Mouse (Mus musculus) liver, embryonic 13.5 days (tissue): ENCODE measurements around the gene Tfr2. TPM values are rescaled to one million over a fixed set of nuclear protein-coding genes. Genes with fewer than 3 reads are reported as not detected.

ENCODE experiments used
- ATAC-seq: fragments of 200-750 bp; cut with Nextera tagmentation; 2 replicates; pipeline ENCODE4 v1.8.0; 2017; ENCODE audit warnings: low read depth, mild to moderate bottlenecking, moderate number of reproducible peaks, moderate library complexity
- DNase-seq: peaks from one replicate; pipeline ENCODE4 v3.0.0; 2022
- H3K27ac ChIP-seq: fragments of 300-500 bp; sonication (generic); 2 replicates; pipeline ENCODE4 v1.5.1; 2015; ENCODE audit warnings: moderate library complexity, mild to moderate bottlenecking, inconsistent platforms
- H3K27me3 ChIP-seq: fragments of 300-500 bp; sonication (generic); 2 replicates; pipeline ENCODE4 v1.6.1; 2015; ENCODE audit warnings: mild to moderate bottlenecking, inconsistent platforms
- H3K36me3 ChIP-seq: fragments of 300-500 bp; sonication (generic); 2 replicates; pipeline ENCODE4 v1.6.1; 2015; ENCODE audit warnings: mild to moderate bottlenecking, inconsistent platforms
- H3K4me1 ChIP-seq: fragments of 300-500 bp; sonication (generic); replicated peaks from 2 replicates; pipeline ENCODE4 v1.6.1; 2015; ENCODE audit warnings: inconsistent platforms
- H3K4me2 ChIP-seq: fragments of 300-500 bp; sonication (generic); 2 replicates; pipeline ENCODE4 v1.6.1; 2015; ENCODE audit warnings: inconsistent platforms, mild to moderate bottlenecking, moderate library complexity
- H3K4me3 ChIP-seq: fragments of 300-500 bp; sonication (generic); replicated peaks from 2 replicates; pipeline ENCODE4 v1.5.1; 2015; ENCODE audit warnings: mild to moderate bottlenecking, inconsistent platforms
- H3K9ac ChIP-seq: fragments of 300-500 bp; sonication (generic); 2 replicates; pipeline ENCODE4 v1.6.1; 2015; ENCODE audit warnings: mild to moderate bottlenecking, inconsistent platforms
- H3K9me3 ChIP-seq: fragments of 300-500 bp; sonication (generic); replicated peaks from 2 replicates; pipeline ENCODE4 v1.6.1; 2016; ENCODE audit warnings: inconsistent platforms
- WGBS: fragments of 180-500 bp; shearing (Covaris S2); methylation state at CpG from one replicate; pipeline ENCODE4 v1.1.7; 2015; ENCODE audit not compliant: insufficient replicate concordance; 5-methylcytosine and 5-hydroxymethylcytosine counted together
- polyA plus RNA-seq: library from polyadenylated mRNA; unstranded; fragments of >200 nt; fragmentation: Nextera tagmentation; extraction: Ambion mirVana; gene quantifications from 2 replicates; pipeline ENCODE4 v1.2.1, GENCODE M21; 2015

Gene Tfr2
- polyA plus RNA-seq, 1 experiment from 2014 or later, result 41.5 TPM

GRCm38 (mm10) chr5:137584976-137585375 lies 15.3 kb downstream of the Tfr2 start:
- no peak for ATAC-seq

DNA sequence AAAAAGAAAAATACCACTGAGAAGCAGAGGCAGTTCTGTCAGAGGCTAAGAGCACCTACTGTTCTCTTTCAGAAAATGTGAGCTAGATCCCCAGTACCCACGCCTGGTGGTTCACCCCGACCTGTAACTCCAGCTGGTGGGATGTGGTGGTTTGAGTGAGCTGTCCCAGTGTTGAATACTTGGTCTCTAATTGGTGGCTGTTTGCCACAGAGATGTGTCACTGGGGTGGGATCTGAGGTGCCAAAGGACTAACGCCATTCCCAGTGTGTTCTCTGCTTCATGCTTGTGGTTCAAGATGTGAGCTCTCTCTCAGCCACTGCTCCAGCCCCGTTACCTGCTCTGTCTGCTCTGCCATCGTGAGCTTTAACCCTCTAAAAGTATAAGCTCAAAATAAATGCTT lies 20.9 kb downstream of the Tfr2 start:
- no peak overlapping the region for H3K4me2 ChIP-seq
- ATAC-seq (no peak), DNase-seq (no peak)
- H3K9ac ChIP-seq, result no peak overlapping the region
- no peaks in the 10 kb centered on the region for H3K27me3 ChIP-seq
- 74% methylated on average over 5 of the region's 5 CpGs for WGBS
- H3K27ac ChIP-seq, result no peak overlapping the region
- H3K36me3 ChIP-seq, result peaks cover 13% of the 10 kb centered on the region
- H3K4me1 ChIP-seq, result peaks cover 4% of the 10 kb centered on the region; the same call in 1 of the 2 replicates
- H3K4me3 ChIP-seq, result no peak overlapping the region
- H3K9me3 ChIP-seq, result peaks cover 7% of the 10 kb centered on the region

More at GRCm38 (mm10) chr5:137584976-137585375, 15.3 kb downstream of the Tfr2 start:
- Histone ChIP-seq H3K36me3 (peaks cover 43% of the 10 kb centered on the region), H3K9ac (no peak overlapping the region), H3K9me3 (peaks cover 7% of the 10 kb centered on the region), H3K27me3 (0 out of 2 replicates have a peak, but pooled peaks cover 9% of the 10 kb centered on the region), H3K27ac (no peak overlapping the region), H3K4me1 (peaks cover 17% of the 10 kb centered on the region), H3K4me2 (no peak overlapping the region), H3K4me3 (no peak overlapping the region)
- 23% methylated on average over 8 of the region's 8 CpGs for WGBS
- peak; percentile 36 for DNase-seq

- no peaks in the 10 kb centered on the region for H3K27me3 ChIP-seq
- no peak for DNase-seq
- no peak overlapping the region for H3K9ac ChIP-seq
- ATAC-seq, result no peak
- no peak overlapping the region for H3K27ac ChIP-seq
- peaks cover 42% of the 10 kb centered on the region for H3K4me1 ChIP-seq
- WGBS, result 70% methylated on average over 7 of the region's 7 CpGs
- H3K4me3 ChIP-seq, result no peak overlapping the region
- peaks cover 20% of the 10 kb centered on the region for H3K36me3 ChIP-seq
- H3K9me3 ChIP-seq, result no peaks in the 10 kb centered on the region
- H3K4me2 ChIP-seq, result no peak overlapping the region
Measured at GRCm38 (mm10) chr5:137595921-137596320, 26.3 kb downstream of the Tfr2 start.

DNA sequence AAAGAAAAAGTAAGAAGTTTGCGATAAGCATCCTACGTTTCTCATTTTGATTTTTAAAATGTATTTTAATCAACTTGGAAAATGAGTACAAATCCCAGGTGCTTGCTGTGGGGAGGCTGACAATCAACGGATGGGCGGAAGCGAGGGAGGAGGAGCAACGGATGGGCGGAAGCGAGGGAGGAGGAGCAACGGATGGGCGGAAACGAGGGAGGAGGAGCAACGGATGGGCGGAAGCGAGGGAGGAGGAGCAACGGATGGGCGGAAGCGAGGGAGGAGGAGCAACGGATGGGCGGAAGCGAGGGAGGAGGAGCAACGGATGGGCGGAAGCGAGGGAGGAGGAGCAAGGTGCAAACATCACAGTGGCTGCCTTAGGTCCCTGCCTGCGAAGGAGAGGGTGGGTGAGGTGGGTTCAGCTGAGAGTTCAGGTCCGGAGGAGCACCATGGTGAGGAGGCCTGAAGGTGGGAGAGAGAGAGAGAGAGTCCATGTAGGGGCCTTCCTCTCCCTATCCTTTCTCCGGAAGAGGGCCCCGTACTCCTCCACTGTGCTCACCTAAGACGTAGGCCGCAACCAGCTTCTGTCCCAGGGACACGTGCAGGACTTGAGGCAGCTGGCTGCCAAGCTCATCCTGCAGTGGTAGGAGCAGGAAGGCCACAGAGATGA lies 27.1 kb downstream of the Tfr2 start:
- DNase-seq (peak; percentile 59), ATAC-seq (no peak)
- H3K27me3 ChIP-seq, result no peaks in the 10 kb centered on the region
- H3K9me3 ChIP-seq, result no peaks in the 10 kb centered on the region
- peak overlapping the region; percentile 62 for H3K4me2 ChIP-seq
- peak overlapping the region; percentile 39 for H3K4me3 ChIP-seq
- H3K9ac ChIP-seq, result peak overlapping the region; percentile 45; the same call in 1 of the 2 replicates
- H3K4me1 ChIP-seq, result peaks cover 44% of the 10 kb centered on the region
- 23% methylated on average over 30 of the region's 30 CpGs for WGBS
- peaks cover 20% of the 10 kb centered on the region for H3K36me3 ChIP-seq
- peak overlapping the region; percentile 77 for H3K27ac ChIP-seq

GRCm38 (mm10) chr5:137597625-137598024 lies 28.0 kb downstream of the Tfr2 start:
- Histone ChIP-seq H3K9me3 (no peaks in the 10 kb centered on the region), H3K36me3 (peaks cover 20% of the 10 kb centered on the region), H3K27me3 (no peaks in the 10 kb centered on the region), H3K27ac (peak overlapping the region; percentile 77), H3K9ac (no peak overlapping the region), H3K4me2 (peak overlapping the region; percentile 62), H3K4me1 (peaks cover 52% of the 10 kb centered on the region), H3K4me3 (no peak overlapping the region)
- no peak for ATAC-seq
- no peak for DNase-seq
- 64% methylated on average over 6 of the region's 6 CpGs for WGBS

- 13% methylated on average over 2 of the region's 2 CpGs for WGBS
- Histone ChIP-seq H3K4me3 (no peak overlapping the region), H3K4me2 (peak overlapping the region; percentile 23; the same call in 1 of the 2 replicates), H3K9ac (0 out of 2 replicates have a peak overlapping the region, but pooled peaks have one; percentile 23), H3K4me1 (peaks cover 58% of the 10 kb centered on the region), H3K27ac (peak overlapping the region; percentile 77), H3K36me3 (peaks cover 20% of the 10 kb centered on the region), H3K9me3 (no peaks in the 10 kb centered on the region), H3K27me3 (no peaks in the 10 kb centered on the region)
- ATAC-seq (no peak), DNase-seq (no peak)
Measured at GRCm38 (mm10) chr5:137598100-137598826, 28.6 kb downstream of the Tfr2 start.

- no peak for DNase-seq
- Histone ChIP-seq H3K4me1 (peaks cover 72% of the 10 kb centered on the region), H3K27me3 (no peaks in the 10 kb centered on the region), H3K9me3 (no peaks in the 10 kb centered on the region), H3K4me3 (peak overlapping the region; percentile 83), H3K4me2 (peak overlapping the region; percentile 100), H3K27ac (peak overlapping the region; percentile 91), H3K9ac (peak overlapping the region; percentile 91), H3K36me3 (peaks cover 20% of the 10 kb centered on the region)
- 23% methylated on average over 9 of the region's 9 CpGs for WGBS
- ATAC-seq, result no peak
Measured at GRCm38 (mm10) chr5:137599600-137599999, 30.0 kb downstream of the Tfr2 start.

- Histone ChIP-seq H3K27me3 (no peaks in the 10 kb centered on the region), H3K4me2 (peak overlapping the region; percentile 100), H3K27ac (peak overlapping the region; percentile 91), H3K36me3 (peaks cover 20% of the 10 kb centered on the region), H3K9ac (peak overlapping the region; percentile 91), H3K9me3 (no peaks in the 10 kb centered on the region), H3K4me3 (peak overlapping the region; percentile 83), H3K4me1 (peaks cover 77% of the 10 kb centered on the region)
- DNase-seq, result no peak
- 2% methylated on average over 19 of the region's 19 CpGs for WGBS
- peak; percentile 49 for ATAC-seq
Measured at GRCm38 (mm10) chr5:137600281-137600618, 30.6 kb downstream of the Tfr2 start.

DNA sequence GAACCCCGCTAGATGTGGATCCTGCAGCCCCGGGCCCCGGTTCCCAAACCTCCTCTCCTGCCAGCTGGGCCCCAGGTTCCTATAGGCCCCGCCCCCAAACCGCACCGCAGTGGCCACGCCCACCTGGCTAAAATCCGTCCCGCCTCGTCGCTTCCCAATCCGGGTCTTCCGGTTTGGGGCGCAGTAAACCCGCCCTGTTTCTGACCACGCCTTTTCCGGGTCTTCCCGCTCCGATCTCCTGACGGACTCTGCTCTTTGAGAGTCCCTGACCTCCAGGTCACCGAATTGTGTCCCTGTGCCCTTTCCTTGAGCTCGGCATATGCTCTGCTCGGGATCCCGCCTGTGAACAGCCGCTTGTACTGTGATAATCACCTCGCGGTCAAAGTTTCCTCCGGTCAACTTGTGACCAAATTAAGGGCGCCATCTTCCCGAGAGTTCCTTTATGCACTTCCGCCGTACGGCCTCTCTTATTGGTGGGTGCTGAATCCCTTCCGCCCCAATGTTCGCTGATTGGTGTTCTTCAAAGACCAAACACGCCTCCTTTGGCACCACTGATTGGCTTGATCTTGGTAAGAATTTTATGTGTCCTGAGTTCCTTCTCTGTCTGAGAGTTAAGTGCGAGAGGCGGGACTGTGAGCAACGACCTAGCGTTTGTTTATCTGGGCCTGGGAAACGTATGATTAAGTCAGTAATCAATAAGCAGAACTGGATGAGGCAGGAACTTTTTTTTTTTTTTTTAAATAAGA lies 31.2 kb downstream of the Tfr2 start, which contains the start of gene Mospd3:
TSS of gene Mospd3 (minus strand) at position 440 of the 746 bp plus-strand sequence.
- peaks cover 77% of the 10 kb centered on the region for H3K4me1 ChIP-seq
- H3K36me3 ChIP-seq, result peaks cover 19% of the 10 kb centered on the region
- no peaks in the 10 kb centered on the region for H3K27me3 ChIP-seq
- peak within 1 kb of the TSS; percentile 91 for H3K27ac ChIP-seq
- WGBS, result under 1% methylated on average over 41 of the region's 41 CpGs
- H3K4me3 ChIP-seq, result peak within 1 kb of the TSS; percentile 83
- H3K4me2 ChIP-seq, result peak within 1 kb of the TSS; percentile 100
- H3K9ac ChIP-seq, result peak within 1 kb of the TSS; percentile 91
- peak; percentile 96 for DNase-seq
- H3K9me3 ChIP-seq, result no peaks in the 10 kb centered on the region
- peak; percentile 92 for ATAC-seq

DNA sequence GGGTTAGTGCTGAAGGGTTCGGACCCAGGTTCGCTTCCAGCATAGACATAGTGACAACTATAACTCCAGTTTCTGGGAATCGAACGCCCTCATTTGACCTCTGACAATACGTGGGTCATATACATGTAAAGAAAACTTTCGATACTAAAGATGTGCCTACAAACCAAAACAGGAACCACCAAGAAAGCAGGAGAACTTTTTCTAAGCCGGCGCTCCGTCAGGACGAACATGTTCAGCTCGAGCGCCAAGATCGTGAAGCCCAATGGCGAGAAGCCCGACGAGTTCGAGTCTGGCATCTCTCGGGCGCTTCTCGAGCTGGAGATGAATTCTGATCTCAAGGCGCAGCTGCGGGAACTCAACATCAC lies 31.7 kb downstream of the Tfr2 start:
- Histone ChIP-seq H3K9me3 (no peaks in the 10 kb centered on the region), H3K36me3 (peaks cover 19% of the 10 kb centered on the region), H3K27me3 (no peaks in the 10 kb centered on the region), H3K4me2 (peak overlapping the region; percentile 100), H3K4me1 (peaks cover 80% of the 10 kb centered on the region), H3K27ac (peak overlapping the region; percentile 85), H3K4me3 (peak overlapping the region; percentile 83), H3K9ac (peak overlapping the region; percentile 78)
- under 1% methylated on average over 22 of the region's 22 CpGs for WGBS
- ATAC-seq (no peak), DNase-seq (peak; percentile 32)
